Mouse (Mus musculus): Measurements from ENCODE around the gene Hemgn. TPM values are rescaled to one million over a fixed set of nuclear protein-coding genes. Genes with fewer than 3 reads are reported as not detected.
A peak's percentile ranks its signal among the peaks of the same experiment; 100 is the strongest.

The Hemgn gene
- polyA plus RNA-seq, 1 experiment from 2014 or later = 13.5 TPM

DNA sequence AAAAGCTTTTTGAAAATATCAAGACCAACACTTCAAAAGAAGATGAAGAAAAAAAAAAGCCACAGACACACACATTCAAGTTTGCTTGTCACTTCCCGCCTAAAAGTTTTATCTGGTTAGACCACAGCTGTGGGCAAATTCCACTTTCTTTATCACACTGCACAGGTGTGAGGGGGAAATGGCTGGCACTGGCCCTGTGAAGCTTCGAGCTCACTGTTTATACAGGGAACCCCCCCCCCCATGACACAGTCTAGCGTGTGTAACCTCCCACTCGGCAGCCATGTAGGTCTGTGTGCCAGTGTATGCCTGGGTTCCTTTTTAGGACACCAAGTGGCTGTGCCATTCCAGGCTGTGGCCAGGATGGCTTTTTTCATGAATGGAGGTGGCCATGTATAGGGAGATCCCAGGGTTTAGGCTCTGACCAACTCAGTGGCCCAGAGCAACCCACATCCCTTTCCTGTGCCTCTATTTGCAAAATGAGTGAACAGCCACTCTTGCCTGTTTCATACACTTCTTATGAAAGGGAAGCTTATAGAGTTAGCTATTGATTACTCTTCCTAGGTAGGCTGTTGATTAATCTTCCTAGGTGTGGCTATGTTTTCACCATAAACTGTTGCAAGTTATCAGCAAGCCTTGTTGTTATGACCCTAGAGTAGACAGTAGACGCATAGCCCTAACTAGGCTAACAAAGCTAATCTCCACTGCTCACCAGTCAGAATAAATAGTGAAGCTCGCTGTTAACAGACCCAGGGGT is 9.1 kb downstream of the Hemgn start:
- Histone ChIP-seq H3K27me3 (ENCODE audit: control insufficient read depth, insufficient read depth, low read length) (no peaks in the 10 kb centered on the region), H3K9me3 (ENCODE audit: control insufficient read depth, low read length) (no peaks in the 10 kb centered on the region), H3K9ac (ENCODE audit: low read length) (no peak overlapping the region), H3K4me3 (ENCODE audit: low read depth, low read length) (no peak overlapping the region), H3K4me2 (ENCODE audit: low read depth, severe bottlenecking) (no peak overlapping the region), H3K4me1 (ENCODE audit: control insufficient read depth, insufficient read depth, low read length) (no peaks in the 10 kb centered on the region), H3K36me3 (ENCODE audit: control insufficient read depth, insufficient read depth, low read length) (peaks cover 3% of the 10 kb centered on the region; the same call in 1 of the 2 replicates), H3K27ac (replicated peaks; ENCODE audit: low read depth, low read length) (0 out of 2 replicates have a peak overlapping the region, but pooled peaks have one; percentile 6)
- ATAC-seq (ENCODE audit: insufficient number of reproducible peaks, low FRiP score, low TSS enrichment, low read depth) = no peak
- DNase-seq (ENCODE audit: low spot score) = no peak
- WGBS = 79% methylated on average over 6 of the region's 6 CpGs

DNA sequence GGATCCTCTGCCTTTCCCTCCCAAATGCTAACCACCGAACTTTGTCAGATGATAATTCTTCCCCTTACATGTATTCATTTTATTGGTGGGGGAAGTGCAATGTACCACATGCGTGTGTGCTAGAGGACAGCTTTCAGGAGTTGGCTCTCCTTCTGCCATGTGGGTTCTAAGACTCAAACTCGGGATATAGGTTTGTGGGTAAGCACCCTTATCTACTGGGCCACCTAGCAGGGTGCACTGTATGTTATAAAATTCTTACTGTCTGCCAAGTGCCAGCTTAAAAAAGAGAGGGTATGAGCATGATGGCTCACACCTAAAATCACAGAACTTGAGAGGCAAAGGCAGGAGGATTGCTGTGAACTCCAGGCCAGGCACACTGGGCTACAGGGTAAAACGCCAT is 14.5 kb downstream of the Hemgn start:
- Histone ChIP-seq H3K4me2 (ENCODE audit: low read depth, severe bottlenecking) (no peak overlapping the region), H3K27ac (replicated peaks; ENCODE audit: low read depth, low read length) (no peak overlapping the region), H3K27me3 (ENCODE audit: control insufficient read depth, insufficient read depth, low read length) (no peaks in the 10 kb centered on the region), H3K36me3 (ENCODE audit: control insufficient read depth, insufficient read depth, low read length) (peaks cover 3% of the 10 kb centered on the region; the same call in 1 of the 2 replicates), H3K9ac (ENCODE audit: low read length) (no peak overlapping the region), H3K4me3 (ENCODE audit: low read depth, low read length) (no peak overlapping the region), H3K9me3 (ENCODE audit: control insufficient read depth, low read length) (no peaks in the 10 kb centered on the region), H3K4me1 (ENCODE audit: control insufficient read depth, insufficient read depth, low read length) (no peaks in the 10 kb centered on the region)
- DNase-seq (ENCODE audit: low spot score) = no peak
- no peak for ATAC-seq (ENCODE audit: insufficient number of reproducible peaks, low FRiP score, low TSS enrichment, low read depth)
- WGBS = 81% methylated on average over 4 of the region's 4 CpGs

DNA sequence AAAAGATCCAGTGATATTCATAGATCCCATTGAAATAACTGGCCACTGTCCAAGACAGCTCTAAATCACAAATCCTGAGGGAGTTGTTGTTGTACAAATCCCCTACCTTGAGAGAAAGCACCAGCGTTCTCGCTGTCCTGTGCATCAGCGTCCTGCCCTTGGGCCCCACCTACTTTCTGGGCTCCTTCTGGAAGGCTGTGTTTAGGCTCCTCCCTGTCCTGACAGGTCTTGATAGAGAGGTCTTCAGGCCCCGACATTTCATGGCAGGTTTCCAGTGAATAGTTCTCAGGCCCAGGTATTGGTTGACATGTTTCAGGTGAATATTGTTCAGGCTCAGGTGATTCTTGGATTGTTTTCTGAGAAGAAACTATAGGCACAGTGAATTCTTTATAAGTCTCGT is 17.6 kb downstream of the Hemgn start:
- Histone ChIP-seq H3K36me3 (ENCODE audit: control insufficient read depth, insufficient read depth, low read length) (peaks cover 3% of the 10 kb centered on the region; the same call in 1 of the 2 replicates), H3K27ac (replicated peaks; ENCODE audit: low read depth, low read length) (no peak overlapping the region), H3K4me3 (ENCODE audit: low read depth, low read length) (no peak overlapping the region), H3K9ac (ENCODE audit: low read length) (no peak overlapping the region), H3K4me1 (ENCODE audit: control insufficient read depth, insufficient read depth, low read length) (no peaks in the 10 kb centered on the region), H3K27me3 (ENCODE audit: control insufficient read depth, insufficient read depth, low read length) (no peaks in the 10 kb centered on the region), H3K9me3 (ENCODE audit: control insufficient read depth, low read length) (no peaks in the 10 kb centered on the region), H3K4me2 (ENCODE audit: low read depth, severe bottlenecking) (no peak overlapping the region)
- WGBS = 33% methylated on average over 5 of the region's 5 CpGs
- ATAC-seq (ENCODE audit: insufficient number of reproducible peaks, low FRiP score, low TSS enrichment, low read depth) = no peak
- no peak for DNase-seq (ENCODE audit: low spot score)

DNA sequence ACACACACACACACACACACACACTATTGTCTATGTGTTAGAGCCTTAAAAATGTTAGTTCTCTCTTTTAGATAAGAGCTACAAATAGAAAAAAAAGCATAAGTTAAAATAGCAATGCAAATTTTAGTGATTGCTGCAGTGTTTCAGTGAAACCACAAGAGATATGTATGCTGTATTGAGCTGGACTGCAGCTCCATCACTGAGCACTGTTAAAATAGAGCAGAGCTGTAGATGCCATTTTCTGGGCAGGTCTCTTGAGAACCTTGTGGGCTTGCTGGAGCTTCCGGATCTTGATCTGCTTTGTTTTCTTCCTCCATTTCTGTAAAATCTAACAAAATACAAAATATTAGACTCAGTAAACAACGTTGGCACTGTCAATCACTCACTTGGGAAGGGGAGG is 18.9 kb downstream of the Hemgn start:
- H3K9me3 ChIP-seq (ENCODE audit: control insufficient read depth, low read length) = no peaks in the 10 kb centered on the region
- no peaks in the 10 kb centered on the region for H3K27me3 ChIP-seq (ENCODE audit: control insufficient read depth, insufficient read depth, low read length)
- H3K4me3 ChIP-seq (ENCODE audit: low read depth, low read length) = no peak overlapping the region
- H3K27ac ChIP-seq (replicated peaks; ENCODE audit: low read depth, low read length) = no peak overlapping the region
- no peaks in the 10 kb centered on the region for H3K4me1 ChIP-seq (ENCODE audit: control insufficient read depth, insufficient read depth, low read length)
- ATAC-seq (ENCODE audit: insufficient number of reproducible peaks, low FRiP score, low TSS enrichment, low read depth) = no peak
- DNase-seq (ENCODE audit: low spot score) = no peak
- 71% methylated on average over 2 of the region's 2 CpGs for WGBS
- no peaks in the 10 kb centered on the region for H3K36me3 ChIP-seq (ENCODE audit: control insufficient read depth, insufficient read depth, low read length)
- H3K4me2 ChIP-seq (ENCODE audit: low read depth, severe bottlenecking) = no peak overlapping the region
- no peak overlapping the region for H3K9ac ChIP-seq (ENCODE audit: low read length)

DNA sequence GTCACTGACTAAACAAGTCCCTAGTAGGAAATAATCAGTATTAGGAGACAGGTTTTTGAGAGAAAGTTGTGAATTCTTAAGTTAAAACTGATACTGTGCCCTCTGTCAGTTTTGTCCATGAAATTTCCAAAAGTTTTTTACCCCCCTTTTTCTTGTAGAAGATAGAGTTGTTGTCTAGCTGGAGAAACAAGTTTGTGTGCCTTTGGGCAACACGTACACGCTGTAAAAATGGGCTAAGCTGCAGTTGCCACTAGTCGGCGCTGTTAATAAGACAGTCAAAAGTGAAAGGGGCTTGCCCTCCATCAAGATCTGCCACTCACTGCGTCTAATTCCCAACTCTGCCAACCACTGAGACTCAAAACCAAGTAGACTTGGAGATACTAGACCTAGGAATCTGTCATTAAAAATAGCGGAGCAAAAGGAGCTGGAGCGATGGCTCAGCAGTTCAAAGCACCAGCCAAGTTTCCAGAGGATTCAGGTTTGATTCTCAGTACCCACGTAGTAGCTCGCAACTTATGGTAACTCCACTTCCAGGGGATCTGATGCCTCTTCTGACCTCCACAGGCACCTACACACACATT is 22.8 kb downstream of the Hemgn start:
- Histone ChIP-seq H3K9ac (ENCODE audit: low read length) (no peak overlapping the region), H3K27ac (replicated peaks; ENCODE audit: low read depth, low read length) (no peak overlapping the region), H3K9me3 (ENCODE audit: control insufficient read depth, low read length) (no peaks in the 10 kb centered on the region), H3K4me3 (ENCODE audit: low read depth, low read length) (peak overlapping the region; percentile 62; the same call in 1 of the 2 replicates), H3K4me2 (ENCODE audit: low read depth, severe bottlenecking) (peak overlapping the region; percentile 40), H3K4me1 (ENCODE audit: control insufficient read depth, insufficient read depth, low read length) (no peaks in the 10 kb centered on the region), H3K36me3 (ENCODE audit: control insufficient read depth, insufficient read depth, low read length) (no peaks in the 10 kb centered on the region; the same call in 1 of the 2 replicates), H3K27me3 (ENCODE audit: control insufficient read depth, insufficient read depth, low read length) (no peaks in the 10 kb centered on the region)
- no peak for ATAC-seq (ENCODE audit: insufficient number of reproducible peaks, low FRiP score, low TSS enrichment, low read depth)
- WGBS = 22% methylated on average over 9 of the region's 9 CpGs
- peak; percentile 90 for DNase-seq (ENCODE audit: low spot score)

DNA sequence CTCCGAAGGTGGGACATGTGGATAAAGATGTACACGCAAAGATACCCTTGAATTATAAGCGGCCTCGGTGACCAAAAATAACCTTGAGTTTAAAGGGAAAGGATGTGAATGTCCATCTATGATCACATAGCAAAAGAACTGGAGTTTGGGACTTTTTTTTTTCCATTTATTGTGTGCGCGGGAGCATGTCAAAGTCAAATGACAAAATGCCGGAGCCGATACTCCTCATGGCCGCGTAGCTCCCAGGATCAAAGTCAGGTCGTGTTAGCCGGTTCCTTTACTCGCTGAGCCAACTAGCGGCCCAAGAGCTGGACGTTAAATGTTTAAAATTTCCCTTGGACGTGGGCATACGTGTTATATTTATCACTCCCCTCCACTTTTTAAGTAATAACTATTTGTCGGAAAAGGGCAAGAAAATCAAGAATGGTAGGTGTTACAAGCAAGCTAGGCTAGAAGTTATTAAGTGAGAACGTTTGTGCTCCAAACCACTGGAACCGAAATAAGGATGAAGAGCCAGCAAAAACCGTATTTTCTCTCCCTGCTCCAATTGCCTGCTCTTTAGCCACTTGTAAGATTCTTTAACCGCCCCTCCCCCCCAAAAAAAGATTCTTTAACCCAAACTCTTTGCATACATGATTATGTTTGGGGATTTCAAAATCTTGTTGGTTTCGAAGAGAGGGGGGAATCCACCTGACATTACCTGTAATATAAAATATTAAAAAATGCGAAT is 23.5 kb downstream of the Hemgn start:
- Histone ChIP-seq H3K4me3 (ENCODE audit: low read depth, low read length) (peak overlapping the region; percentile 62), H3K9ac (ENCODE audit: low read length) (peak overlapping the region; percentile 93), H3K9me3 (ENCODE audit: control insufficient read depth, low read length) (no peaks in the 10 kb centered on the region), H3K4me2 (ENCODE audit: low read depth, severe bottlenecking) (peak overlapping the region; percentile 40), H3K36me3 (ENCODE audit: control insufficient read depth, insufficient read depth, low read length) (no peaks in the 10 kb centered on the region; the same call in 1 of the 2 replicates), H3K27me3 (ENCODE audit: control insufficient read depth, insufficient read depth, low read length) (no peaks in the 10 kb centered on the region), H3K4me1 (ENCODE audit: control insufficient read depth, insufficient read depth, low read length) (no peaks in the 10 kb centered on the region), H3K27ac (replicated peaks; ENCODE audit: low read depth, low read length) (peak overlapping the region; percentile 83)
- WGBS = 3% methylated on average over 24 of the region's 24 CpGs
- peak; percentile 73 for DNase-seq (ENCODE audit: low spot score)
- ATAC-seq (ENCODE audit: insufficient number of reproducible peaks, low FRiP score, low TSS enrichment, low read depth) = no peak

DNA sequence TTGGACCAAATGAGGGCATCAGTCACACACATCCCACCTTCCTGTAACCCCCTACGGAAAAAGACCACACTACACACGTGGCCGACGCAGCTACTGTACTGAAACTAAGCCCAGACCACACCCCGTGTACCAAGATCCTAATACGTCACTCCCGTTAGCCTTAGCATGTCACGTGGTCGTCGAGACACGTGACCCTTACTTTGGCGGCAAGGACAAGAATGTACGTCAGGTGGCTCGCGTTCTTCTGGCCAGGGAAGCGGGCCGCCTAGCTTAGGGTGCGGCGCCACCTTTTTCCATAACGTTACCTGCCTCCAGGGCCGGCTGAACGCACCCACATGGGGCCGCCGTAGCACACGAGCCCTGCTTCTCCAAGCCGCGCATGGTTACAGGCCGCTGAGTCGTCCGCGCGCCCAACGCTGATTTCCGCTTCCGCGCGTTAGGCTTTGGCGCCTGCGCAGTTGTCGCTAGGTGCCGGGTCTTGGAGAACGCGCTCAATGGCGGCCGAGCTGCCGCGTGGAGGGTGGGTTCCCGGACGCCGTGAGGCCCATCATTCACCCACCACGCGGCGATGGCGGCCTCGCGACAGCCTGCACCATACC is 24.2 kb downstream of the Hemgn start, which contains the start of gene Trmo:
Gene Trmo (minus strand): TSS at position 425 of the 599 bp plus-strand sequence.
- Histone ChIP-seq H3K9me3 (ENCODE audit: control insufficient read depth, low read length) (no peaks in the 10 kb centered on the region), H3K9ac (ENCODE audit: low read length) (peak within 1 kb of the TSS; percentile 93), H3K4me1 (ENCODE audit: control insufficient read depth, insufficient read depth, low read length) (no peaks in the 10 kb centered on the region), H3K4me3 (ENCODE audit: low read depth, low read length) (peak within 1 kb of the TSS; percentile 62), H3K4me2 (ENCODE audit: low read depth, severe bottlenecking) (peak within 1 kb of the TSS; percentile 40), H3K36me3 (ENCODE audit: control insufficient read depth, insufficient read depth, low read length) (no peaks in the 10 kb centered on the region; the same call in 1 of the 2 replicates), H3K27ac (replicated peaks; ENCODE audit: low read depth, low read length) (peak within 1 kb of the TSS; percentile 83), H3K27me3 (ENCODE audit: control insufficient read depth, insufficient read depth, low read length) (no peaks in the 10 kb centered on the region)
- ATAC-seq (ENCODE audit: insufficient number of reproducible peaks, low FRiP score, low TSS enrichment, low read depth) (peak; percentile 98), DNase-seq (ENCODE audit: low spot score) (peak; percentile 98)
- under 1% methylated on average over 56 of the region's 56 CpGs for WGBS

DNA sequence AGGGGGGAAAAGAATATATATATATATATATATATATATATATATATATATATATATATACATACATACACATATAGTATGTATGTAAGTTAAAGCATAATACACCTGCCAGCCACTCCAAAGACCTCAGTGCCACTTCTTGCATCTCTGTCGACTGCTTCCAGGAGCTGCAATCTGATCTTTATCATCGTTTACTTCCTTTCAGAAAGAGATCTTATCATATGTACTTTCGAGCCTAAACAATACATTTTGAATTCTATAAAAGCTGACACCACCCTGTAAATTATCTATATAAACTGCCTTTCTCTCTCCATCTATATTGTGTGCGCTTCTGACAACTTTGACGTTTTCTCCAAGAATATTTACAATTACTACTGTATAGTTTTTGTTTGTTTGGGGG is 24.8 kb downstream of the Hemgn start:
- peak overlapping the region; percentile 93; the same call in 1 of the 2 replicates for H3K9ac ChIP-seq (ENCODE audit: low read length)
- no peak overlapping the region for H3K27ac ChIP-seq (replicated peaks; ENCODE audit: low read depth, low read length)
- 31% methylated on average over 5 of the region's 5 CpGs for WGBS
- peak overlapping the region; percentile 62 for H3K4me3 ChIP-seq (ENCODE audit: low read depth, low read length)
- no peaks in the 10 kb centered on the region for H3K4me1 ChIP-seq (ENCODE audit: control insufficient read depth, insufficient read depth, low read length)
- ATAC-seq (ENCODE audit: insufficient number of reproducible peaks, low FRiP score, low TSS enrichment, low read depth) (no peak), DNase-seq (ENCODE audit: low spot score) (no peak)
- H3K36me3 ChIP-seq (ENCODE audit: control insufficient read depth, insufficient read depth, low read length) = no peaks in the 10 kb centered on the region; the same call in 1 of the 2 replicates
- peak overlapping the region; percentile 40 for H3K4me2 ChIP-seq (ENCODE audit: low read depth, severe bottlenecking)
- no peaks in the 10 kb centered on the region for H3K9me3 ChIP-seq (ENCODE audit: control insufficient read depth, low read length)
- no peaks in the 10 kb centered on the region for H3K27me3 ChIP-seq (ENCODE audit: control insufficient read depth, insufficient read depth, low read length)

Measured in limb, embryonic 11.5 days (tissue).